Mouse (Mus musculus): ENCODE data around the gene Nr2c2. TPM values are rescaled to one million over a fixed set of nuclear protein-coding genes. Genes with fewer than 3 reads are reported as not detected.

The Nr2c2 gene
- polyA plus RNA-seq (2014; fragmentation: Nextera tagmentation; extraction: Ambion mirVana) = 16.1 and 18.7 TPM in 2 replicates

GRCm38 (mm10) chr6:92091130-92091591 lies at the start of gene Nr2c2:
Gene Nr2c2 (plus strand): TSS chr6:92091390.
- Histone ChIP-seq H3K27ac (ENCODE audit: low read depth, low read length) (peak within 1 kb of the TSS; percentile 99), H3K36me3 (ENCODE audit: control insufficient read depth, insufficient read depth, low read length) (no peaks in the 10 kb centered on the region), H3K27me3 (replicated peaks; ENCODE audit: control insufficient read depth, insufficient read depth, low read length) (no peaks in the 10 kb centered on the region), H3K4me3 (ENCODE audit: low read depth, low read length) (peak within 1 kb of the TSS; percentile 96), H3K4me1 (ENCODE audit: control insufficient read depth, insufficient read depth, low read length) (peaks cover 22% of the 10 kb centered on the region), H3K9me3 (replicated peaks; ENCODE audit: control insufficient read depth, low read length) (no peaks in the 10 kb centered on the region), H3K4me2 (ENCODE audit: low read length) (peak within 1 kb of the TSS; percentile 55), H3K9ac (ENCODE audit: low read length) (peak within 1 kb of the TSS; percentile 98)
- DNase-seq (ENCODE audit: low spot score) = peak; percentile 86
- ATAC-seq = peak; percentile 71
- WGBS = 0% methylated on average over 39 of the region's 58 CpGs

GRCm38 (mm10) chr6:92042055-92042454 lies 49.1 kb upstream of the Nr2c2 start:
- no peak overlapping the region for H3K4me3 ChIP-seq (ENCODE audit: low read depth, low read length)
- no peaks in the 10 kb centered on the region for H3K9me3 ChIP-seq (replicated peaks; ENCODE audit: control insufficient read depth, low read length)
- H3K9ac ChIP-seq (ENCODE audit: low read length) = no peak overlapping the region
- ATAC-seq (no peak; the same call in 1 of the 2 replicates), DNase-seq (ENCODE audit: low spot score) (peak; percentile 57)
- no peak overlapping the region for H3K4me2 ChIP-seq (ENCODE audit: low read length)
- no peak overlapping the region for H3K27ac ChIP-seq (ENCODE audit: low read depth, low read length)
- no peaks in the 10 kb centered on the region for H3K36me3 ChIP-seq (ENCODE audit: control insufficient read depth, insufficient read depth, low read length)
- 63% methylated on average over 4 of the region's 4 CpGs for WGBS
- H3K27me3 ChIP-seq (replicated peaks; ENCODE audit: control insufficient read depth, insufficient read depth, low read length) = no peaks in the 10 kb centered on the region
- H3K4me1 ChIP-seq (ENCODE audit: control insufficient read depth, insufficient read depth, low read length) = no peaks in the 10 kb centered on the region

DNA sequence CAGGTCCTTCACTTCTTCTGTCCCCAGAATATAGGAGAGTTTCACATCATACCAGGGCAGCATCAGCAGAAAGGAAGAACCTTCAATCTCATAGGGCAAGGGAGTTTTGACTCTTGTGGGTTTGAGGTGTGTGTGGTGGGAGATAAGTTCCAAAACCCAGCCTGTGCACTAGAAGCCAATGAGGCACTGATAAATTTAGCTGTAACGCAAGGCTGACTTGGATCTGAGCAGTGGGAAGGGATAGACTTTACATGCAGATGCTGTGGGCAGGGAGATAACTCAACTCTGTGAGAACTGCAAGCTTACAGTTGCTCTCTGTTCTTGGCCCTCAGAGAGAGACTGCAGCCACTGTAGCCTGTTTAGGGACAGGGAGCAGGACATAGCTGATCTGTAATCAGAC lies 48.3 kb upstream of the Nr2c2 start:
- 100% methylated on average over 1 of the region's 1 CpGs for WGBS
- Histone ChIP-seq H3K9me3 (replicated peaks; ENCODE audit: control insufficient read depth, low read length) (no peaks in the 10 kb centered on the region), H3K36me3 (ENCODE audit: control insufficient read depth, insufficient read depth, low read length) (no peaks in the 10 kb centered on the region), H3K9ac (ENCODE audit: low read length) (no peak overlapping the region), H3K4me1 (ENCODE audit: control insufficient read depth, insufficient read depth, low read length) (no peaks in the 10 kb centered on the region), H3K27me3 (replicated peaks; ENCODE audit: control insufficient read depth, insufficient read depth, low read length) (no peaks in the 10 kb centered on the region), H3K4me2 (ENCODE audit: low read length) (no peak overlapping the region), H3K4me3 (ENCODE audit: low read depth, low read length) (no peak overlapping the region), H3K27ac (ENCODE audit: low read depth, low read length) (no peak overlapping the region)
- ATAC-seq (no peak), DNase-seq (ENCODE audit: low spot score) (no peak)

DNA sequence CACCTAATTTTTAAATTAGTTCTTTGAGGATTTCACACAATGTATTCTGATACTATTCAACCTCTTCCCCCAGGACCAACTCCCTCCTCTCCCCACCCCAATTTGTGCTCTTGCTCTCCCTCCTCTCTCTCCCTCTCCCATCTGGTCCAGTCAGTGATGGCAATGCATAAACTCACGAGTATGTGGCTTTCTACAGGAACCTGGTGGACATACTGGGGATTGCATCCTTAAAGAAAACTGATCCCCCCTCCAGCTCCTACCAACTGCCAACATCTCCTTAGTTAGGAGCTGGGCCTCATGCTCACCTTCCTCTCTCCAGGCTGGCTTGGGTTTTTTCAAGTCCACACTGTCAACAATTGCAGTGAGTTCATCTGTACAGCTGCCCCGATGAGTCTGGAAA lies 33.4 kb upstream of the Nr2c2 start:
- DNase-seq (ENCODE audit: low spot score) (peak; percentile 23), ATAC-seq (no peak)
- H3K9me3 ChIP-seq (replicated peaks; ENCODE audit: control insufficient read depth, low read length) = no peaks in the 10 kb centered on the region
- H3K9ac ChIP-seq (ENCODE audit: low read length) = no peak overlapping the region
- no peak overlapping the region for H3K4me3 ChIP-seq (ENCODE audit: low read depth, low read length)
- H3K4me2 ChIP-seq (ENCODE audit: low read length) = no peak overlapping the region
- no peaks in the 10 kb centered on the region for H3K4me1 ChIP-seq (ENCODE audit: control insufficient read depth, insufficient read depth, low read length)
- no peak overlapping the region for H3K27ac ChIP-seq (ENCODE audit: low read depth, low read length)
- H3K36me3 ChIP-seq (ENCODE audit: control insufficient read depth, insufficient read depth, low read length) = no peaks in the 10 kb centered on the region
- H3K27me3 ChIP-seq (replicated peaks; ENCODE audit: control insufficient read depth, insufficient read depth, low read length) = no peaks in the 10 kb centered on the region
- WGBS = 50% methylated on average over 2 of the region's 2 CpGs

DNA sequence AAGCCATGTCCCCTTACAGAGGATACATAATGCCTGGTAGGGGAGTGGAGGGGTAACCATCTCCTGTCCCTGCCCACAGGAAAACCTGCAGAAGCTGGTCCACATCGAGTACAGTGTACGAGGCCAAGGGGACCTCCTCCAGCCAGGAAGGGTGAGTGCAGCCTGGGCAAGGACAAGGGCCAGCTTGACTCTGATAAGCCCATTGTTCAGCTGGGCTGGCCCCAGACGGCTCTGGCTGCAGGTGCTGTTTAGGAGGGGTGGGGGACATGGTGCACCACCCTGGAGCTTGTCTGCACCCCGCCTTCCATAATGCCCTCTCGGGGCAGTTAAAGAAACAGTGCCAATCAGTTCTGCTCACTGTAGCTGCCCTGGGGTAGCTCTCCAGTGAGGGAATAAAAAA lies 29.5 kb upstream of the Nr2c2 start:
- Histone ChIP-seq H3K36me3 (ENCODE audit: control insufficient read depth, insufficient read depth, low read length) (no peaks in the 10 kb centered on the region), H3K9me3 (replicated peaks; ENCODE audit: control insufficient read depth, low read length) (no peaks in the 10 kb centered on the region), H3K4me3 (ENCODE audit: low read depth, low read length) (no peak overlapping the region), H3K4me2 (ENCODE audit: low read length) (no peak overlapping the region), H3K27me3 (replicated peaks; ENCODE audit: control insufficient read depth, insufficient read depth, low read length) (no peaks in the 10 kb centered on the region), H3K4me1 (ENCODE audit: control insufficient read depth, insufficient read depth, low read length) (no peaks in the 10 kb centered on the region), H3K27ac (ENCODE audit: low read depth, low read length) (no peak overlapping the region), H3K9ac (ENCODE audit: low read length) (no peak overlapping the region)
- ATAC-seq = no peak
- DNase-seq (ENCODE audit: low spot score) = no peak
- 56% methylated on average over 5 of the region's 5 CpGs for WGBS

GRCm38 (mm10) chr6:92063452-92063851 lies 27.7 kb upstream of the Nr2c2 start:
- H3K36me3 ChIP-seq (ENCODE audit: control insufficient read depth, insufficient read depth, low read length) = no peaks in the 10 kb centered on the region
- H3K27me3 ChIP-seq (replicated peaks; ENCODE audit: control insufficient read depth, insufficient read depth, low read length) = no peaks in the 10 kb centered on the region
- H3K9me3 ChIP-seq (replicated peaks; ENCODE audit: control insufficient read depth, low read length) = no peaks in the 10 kb centered on the region
- H3K27ac ChIP-seq (ENCODE audit: low read depth, low read length) = no peak overlapping the region
- no peak overlapping the region for H3K4me2 ChIP-seq (ENCODE audit: low read length)
- 75% methylated on average over 2 of the region's 2 CpGs for WGBS
- ATAC-seq (no peak), DNase-seq (ENCODE audit: low spot score) (no peak)
- H3K4me3 ChIP-seq (ENCODE audit: low read depth, low read length) = no peak overlapping the region
- H3K4me1 ChIP-seq (ENCODE audit: control insufficient read depth, insufficient read depth, low read length) = no peaks in the 10 kb centered on the region
- H3K9ac ChIP-seq (ENCODE audit: low read length) = no peak overlapping the region

- no peak overlapping the region for H3K4me2 ChIP-seq (ENCODE audit: low read length)
- no peaks in the 10 kb centered on the region for H3K9me3 ChIP-seq (replicated peaks; ENCODE audit: control insufficient read depth, low read length)
- 73% methylated on average over 10 of the region's 10 CpGs for WGBS
- no peak overlapping the region for H3K9ac ChIP-seq (ENCODE audit: low read length)
- no peak for ATAC-seq
- no peak overlapping the region for H3K27ac ChIP-seq (ENCODE audit: low read depth, low read length)
- H3K4me1 ChIP-seq (ENCODE audit: control insufficient read depth, insufficient read depth, low read length) = no peaks in the 10 kb centered on the region
- H3K4me3 ChIP-seq (ENCODE audit: low read depth, low read length) = no peak overlapping the region
- no peak for DNase-seq (ENCODE audit: low spot score)
- no peaks in the 10 kb centered on the region for H3K27me3 ChIP-seq (replicated peaks; ENCODE audit: control insufficient read depth, insufficient read depth, low read length)
- H3K36me3 ChIP-seq (ENCODE audit: control insufficient read depth, insufficient read depth, low read length) = no peaks in the 10 kb centered on the region
Measured at GRCm38 (mm10) chr6:92064101-92064500, 27.1 kb upstream of the Nr2c2 start.

- whole genome bisulfite sequencing = 52% methylated on average over 12 of the region's 12 CpGs
- peak; percentile 60 for ATAC-seq
Measured at GRCm38 (mm10) chr6:92065721-92066496, 25.3 kb upstream of the Nr2c2 start.

DNA sequence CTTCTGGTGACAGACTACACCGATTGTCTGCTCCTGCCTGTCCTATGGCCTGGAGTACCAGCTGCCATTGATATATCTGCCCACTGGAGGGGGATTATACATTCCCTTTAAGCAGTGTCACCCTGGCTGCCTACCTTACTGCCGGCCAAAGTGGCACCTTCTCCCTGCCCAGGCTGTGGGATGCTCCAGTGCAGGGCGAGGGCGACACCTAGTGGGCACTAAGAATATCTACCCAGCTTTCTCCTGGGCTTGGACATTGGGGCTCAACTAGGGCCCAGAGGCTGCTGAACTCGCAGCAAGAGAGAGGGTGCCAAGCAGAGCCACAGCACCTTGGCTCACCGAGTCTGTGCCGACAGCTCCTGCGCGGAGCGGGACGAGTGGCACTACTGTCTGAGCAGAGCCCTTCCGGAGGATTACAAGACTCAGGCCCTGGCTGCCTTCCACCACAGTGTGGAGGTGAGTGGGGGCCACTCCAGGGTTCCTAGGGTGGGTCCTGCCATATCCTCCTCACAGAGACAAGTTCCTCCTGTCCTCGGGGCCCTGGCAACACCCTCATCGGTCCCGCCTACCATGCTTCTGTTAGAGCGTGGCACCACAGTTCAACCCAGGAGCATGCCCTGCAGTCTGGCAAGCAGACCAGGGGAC lies 23.9 kb upstream of the Nr2c2 start:
- no peak overlapping the region for H3K9ac ChIP-seq (ENCODE audit: low read length)
- H3K4me2 ChIP-seq (ENCODE audit: low read length) = no peak overlapping the region
- no peak overlapping the region for H3K27ac ChIP-seq (ENCODE audit: low read depth, low read length)
- ATAC-seq (peak; percentile 90), DNase-seq (ENCODE audit: low spot score) (peak; percentile 83)
- WGBS = 33% methylated on average over 16 of the region's 16 CpGs
- H3K9me3 ChIP-seq (replicated peaks; ENCODE audit: control insufficient read depth, low read length) = no peaks in the 10 kb centered on the region
- no peaks in the 10 kb centered on the region for H3K4me1 ChIP-seq (ENCODE audit: control insufficient read depth, insufficient read depth, low read length)
- H3K27me3 ChIP-seq (replicated peaks; ENCODE audit: control insufficient read depth, insufficient read depth, low read length) = no peaks in the 10 kb centered on the region
- no peak overlapping the region for H3K4me3 ChIP-seq (ENCODE audit: low read depth, low read length)
- no peaks in the 10 kb centered on the region for H3K36me3 ChIP-seq (ENCODE audit: control insufficient read depth, insufficient read depth, low read length)

More at GRCm38 (mm10) chr6:92065721-92066496, 25.3 kb upstream of the Nr2c2 start:
- Histone ChIP-seq H3K36me3 (ENCODE audit: control insufficient read depth, insufficient read depth, low read length) (no peaks in the 10 kb centered on the region), H3K4me2 (ENCODE audit: low read length) (no peak overlapping the region), H3K27ac (ENCODE audit: low read depth, low read length) (no peak overlapping the region), H3K9ac (ENCODE audit: low read length) (no peak overlapping the region), H3K4me3 (ENCODE audit: low read depth, low read length) (no peak overlapping the region), H3K4me1 (ENCODE audit: control insufficient read depth, insufficient read depth, low read length) (no peaks in the 10 kb centered on the region), H3K9me3 (replicated peaks; ENCODE audit: control insufficient read depth, low read length) (no peaks in the 10 kb centered on the region), H3K27me3 (replicated peaks; ENCODE audit: control insufficient read depth, insufficient read depth, low read length) (no peaks in the 10 kb centered on the region)
- peak; percentile 62 for DNase-seq (ENCODE audit: low spot score)

Measured in forebrain, embryonic 14.5 days (tissue).